Mouse (Mus musculus) midbrain, embryonic 13.5 days (tissue): ENCODE results near the gene Gm49776. TPM values are rescaled to one million over a fixed set of nuclear protein-coding genes. Genes with fewer than 3 reads are reported as not detected.
"Not testable (repeated sequence)": the region's sequence is repeated elsewhere in the genome, so short reads cannot be mapped to it uniquely, and the experiment has no call there.

ENCODE experiments used
- ATAC-seq: fragments of 200-750 bp; cut with Nextera tagmentation; 2 replicates; pipeline ENCODE4 v1.8.0; 2017; ENCODE audit warnings: mild to moderate bottlenecking, moderate TSS enrichment, moderate library complexity
- H3K27ac ChIP-seq: fragments of 300-500 bp; sonication (generic); 2 replicates; pipeline ENCODE4 v1.5.1; 2015; ENCODE audit warnings: inconsistent platforms, mild to moderate bottlenecking, moderate library complexity
- H3K27me3 ChIP-seq: fragments of 300-500 bp; sonication (generic); 2 replicates; pipeline ENCODE4 v1.6.1; 2015; ENCODE audit warnings: mild to moderate bottlenecking, inconsistent platforms
- H3K36me3 ChIP-seq: fragments of 300-500 bp; sonication (generic); 2 replicates; pipeline ENCODE4 v1.6.1; 2015; ENCODE audit warnings: mild to moderate bottlenecking, inconsistent platforms
- H3K4me1 ChIP-seq: fragments of 300-500 bp; sonication (generic); replicated peaks from 2 replicates; pipeline ENCODE4 v1.6.1; 2015; ENCODE audit warnings: inconsistent platforms
- H3K4me2 ChIP-seq: fragments of 300-500 bp; sonication (generic); replicated peaks from 2 replicates; pipeline ENCODE4 v1.6.1; 2015; ENCODE audit warnings: moderate library complexity, mild to moderate bottlenecking, inconsistent platforms
- H3K4me3 ChIP-seq: fragments of 300-500 bp; sonication (generic); replicated peaks from 2 replicates; pipeline ENCODE4 v1.5.1; 2015; ENCODE audit warnings: mild to moderate bottlenecking, inconsistent platforms
- H3K9ac ChIP-seq: fragments of 300-500 bp; sonication (generic); replicated peaks from 2 replicates; pipeline ENCODE4 v1.6.1; 2015; ENCODE audit warnings: mild to moderate bottlenecking, inconsistent platforms
- H3K9me3 ChIP-seq: fragments of 300-500 bp; sonication (generic); 2 replicates; pipeline ENCODE4 v1.6.1; 2016; ENCODE audit warnings: mild to moderate bottlenecking, inconsistent platforms
- WGBS: fragments of 180-500 bp; shearing (Covaris S2); methylation state at CpG from one replicate; pipeline ENCODE4 v1.1.7; 2015; 5-methylcytosine and 5-hydroxymethylcytosine counted together
- microRNA counts: library from miRNA; unstranded; fragments of <30 nt; microRNA quantifications from one replicate; lab custom pipeline; 2016
- microRNA-seq: library from miRNA; unstranded; fragments of <30 nt; microRNA quantifications from one replicate; pipeline ENCODE4, GENCODE M21; 2016
- polyA plus RNA-seq: library from polyadenylated mRNA; unstranded; fragments of >200 nt; fragmentation: Nextera tagmentation; extraction: Ambion mirVana; gene quantifications from 2 replicates; pipeline ENCODE4 v1.2.1, GENCODE M21; 2015

Gene Gm49776
- polyA plus RNA-seq, 1 experiment from 2014 or later = not detected

- not testable (repeated sequence) for ATAC-seq, H3K4me3 ChIP-seq, H3K9me3 ChIP-seq, H3K9ac ChIP-seq, H3K27me3 ChIP-seq, H3K27ac ChIP-seq, H3K4me2 ChIP-seq, H3K36me3 ChIP-seq
- H3K4me1 ChIP-seq = peaks cover 46% of the 10 kb centered on the region
- WGBS = 56% methylated on average over 3 of the region's 3 CpGs
Measured at GRCm38 (mm10) chr16:18195561-18195960, 62.6 kb downstream of the Gm49776 start.

MicroRNAs encoded within 50 kb of the gene (microRNA counts, 519-probe panel; counts per million panel counts)
- 1,504 counts per million, percentile 58 among the panel's probes with 10 or more counts for microRNA mmu-miR-1306 (lab: Ali Mortazavi, UCI)

Small RNA genes lying within 50 kb of the gene (microRNA-seq; reads per million reads assigned to microRNA genes)
- not detected for gene Gm24572
- gene Mir1306 = 310 reads per million, percentile 65 among the genes with 10 or more reads in this experiment

Other genes with a start within 250 kb of the Gm49776 start
- gene Dgcr6, start 205.5 kb downstream of the Gm49776 start, polyA plus RNA-seq = 173 and 179 TPM in 2 replicates
- 4.9 and 5.2 TPM in 2 replicates for gene Prodh, start 168.1 kb downstream of the Gm49776 start, polyA plus RNA-seq
- 10.4 and 13.4 TPM in 2 replicates for gene Rtn4r, start 130.7 kb downstream of the Gm49776 start, polyA plus RNA-seq
- gene Ccdc188, start 40.4 kb downstream of the Gm49776 start, polyA plus RNA-seq = 0.09 TPM in 1 of 2 replicates, not detected in the other
- gene Zdhhc8, start 23.2 kb downstream of the Gm49776 start, polyA plus RNA-seq = 10.1 and 11.9 TPM in 2 replicates
- gene Trmt2a, start 9.6 kb downstream of the Gm49776 start, polyA plus RNA-seq = 100 and 115 TPM in 2 replicates
- gene Ranbp1, start 9.6 kb downstream of the Gm49776 start, polyA plus RNA-seq = 519 and 564 TPM in 2 replicates
- gene Dgcr8, start 30.9 kb upstream of the Gm49776 start, polyA plus RNA-seq = 36.3 and 39.7 TPM in 2 replicates
- gene Tango2, start 89.8 kb upstream of the Gm49776 start, polyA plus RNA-seq = 63.1 and 66.5 TPM in 2 replicates
- gene Arvcf, start 89.9 kb upstream of the Gm49776 start, polyA plus RNA-seq = 109 and 111 TPM in 2 replicates
- gene Txnrd2, start 168.1 kb upstream of the Gm49776 start, polyA plus RNA-seq = 25.9 and 28.6 TPM in 2 replicates
- 75.7 and 78.8 TPM in 2 replicates for gene Comt, start 168.5 kb upstream of the Gm49776 start, polyA plus RNA-seq
- 12.9 and 16.0 TPM in 2 replicates for gene Gnb1l, start 240.4 kb upstream of the Gm49776 start, polyA plus RNA-seq
- gene Rtl10, start 240.6 kb upstream of the Gm49776 start, polyA plus RNA-seq = 3.9 and 4.5 TPM in 2 replicates